7 mouse cellular contexts compared by ENCODE assay signal in genomic region chr19:28963113-28963512, GRCm38 (mm10). TPM values are rescaled to one million over a fixed set of nuclear protein-coding genes. Genes with fewer than 3 reads are reported as not detected.
DNase-seq lines count a peak whose midpoint lies in the region; ATAC-seq lines count a peak whose summit lies in the region.

No protein-coding gene starts in this region.

- no peak for ATAC-seq in liver, embryonic 11.5 days (replicated peaks; ENCODE audit: low FRiP score)
- ATAC-seq in neural tube, embryonic 13.5 days (ENCODE audit: low read depth): no peak

- DNase-seq in liver, embryonic 11.5 days (ENCODE audit: low spot score): no peak
- no peak for DNase-seq in liver
- DNase-seq in forebrain, embryonic 10.5 days (ENCODE audit: extremely low spot score, low spot score): no peak
- DNase-seq in left cerebral cortex, postnatal 14 days (ENCODE audit: low spot score in 2 of 2): peak; percentile 56 to 83
- DNase-seq in c-Kit-positive CD71-positive TER-119-positive erythroid progenitor cells, embryonic 14.5 days (ENCODE audit: low spot score): no peak
- DNase-seq in embryo, embryonic 9.5 days (ENCODE audit: extremely low spot score): no peak

- H3K27me3 ChIP-seq in liver, embryonic 11.5 days (replicated peaks; ENCODE audit: control insufficient read depth, insufficient read depth, low read length): no peaks in the 10 kb centered on the region
- peaks cover 49% of the 10 kb centered on the region for H3K27me3 ChIP-seq in forebrain, embryonic 10.5 days (ENCODE audit: poor library complexity, severe bottlenecking)
- no peaks in the 10 kb centered on the region for H3K27me3 ChIP-seq in neural tube, embryonic 13.5 days

- H3K9me3 ChIP-seq in liver, embryonic 11.5 days (ENCODE audit: control insufficient read depth, low read length): no peaks in the 10 kb centered on the region
- H3K9me3 ChIP-seq in forebrain, embryonic 10.5 days: no peaks in the 10 kb centered on the region
- H3K9me3 ChIP-seq in neural tube, embryonic 13.5 days: no peaks in the 10 kb centered on the region

- no peak overlapping the region for H3K9ac ChIP-seq in liver, embryonic 11.5 days (ENCODE audit: low read depth, low read length)
- H3K9ac ChIP-seq in neural tube, embryonic 13.5 days: peak overlapping the region; percentile 92

- 52% methylated on average over 3 of the region's 3 CpGs for WGBS in liver, embryonic 11.5 days
- 58% methylated on average over 3 of the region's 3 CpGs for WGBS in forebrain, embryonic 10.5 days
- WGBS in neural tube, embryonic 13.5 days: 35% methylated on average over 3 of the region's 3 CpGs

- H3K4me2 ChIP-seq in liver, embryonic 11.5 days: peak overlapping the region; percentile 97; the same call in 1 of the 2 replicates
- H3K4me2 ChIP-seq in neural tube, embryonic 13.5 days: peak overlapping the region; percentile 82

- no peak overlapping the region for H3K27ac ChIP-seq in liver, embryonic 11.5 days (ENCODE audit: low read depth, low read length)
- no peak overlapping the region for H3K27ac ChIP-seq in forebrain, embryonic 10.5 days
- 0 out of 2 replicates have a peak overlapping the region, but pooled peaks have one; percentile 87 for H3K27ac ChIP-seq in neural tube, embryonic 13.5 days (replicated peaks)

- no peaks in the 10 kb centered on the region for H3K36me3 ChIP-seq in liver, embryonic 11.5 days (ENCODE audit: control insufficient read depth, insufficient read depth, low read length)
- H3K36me3 ChIP-seq in forebrain, embryonic 10.5 days (replicated peaks): no peaks in the 10 kb centered on the region
- H3K36me3 ChIP-seq in neural tube, embryonic 13.5 days: no peaks in the 10 kb centered on the region

- intact Hi-C loops in left cerebral cortex, postnatal 14 days (cut with DNase I): no loop called here

- no peak overlapping the region for H3K4me3 ChIP-seq in liver, embryonic 11.5 days (ENCODE audit: low read depth, low read length)
- H3K4me3 ChIP-seq in forebrain, embryonic 10.5 days: peak overlapping the region; percentile 90
- H3K4me3 ChIP-seq in neural tube, embryonic 13.5 days: peak overlapping the region; percentile 84

- peaks cover 7% of the 10 kb centered on the region for H3K4me1 ChIP-seq in liver, embryonic 11.5 days (replicated peaks; ENCODE audit: control insufficient read depth, insufficient read depth, low read length)
- peaks cover 22% of the 10 kb centered on the region for H3K4me1 ChIP-seq in forebrain, embryonic 10.5 days
- H3K4me1 ChIP-seq in neural tube, embryonic 13.5 days (replicated peaks): peaks cover 33% of the 10 kb centered on the region

RNA-seq across cellular contexts. Expression of gene Plpp6, which starts 0.6 kb away (rescaled TPM):
- polyA plus RNA-seq in liver, embryonic 11.5 days (2014; fragmentation: Nextera tagmentation; extraction: Ambion mirVana): 3.8 and 5.0 TPM in 2 replicates
- polyA plus RNA-seq in forebrain, embryonic 10.5 days (2016; fragmentation: Nextera tagmentation; extraction: Ambion mirVana): 3.0 and 3.4 TPM in 2 replicates
- 10 to 100 TPM; 43.9 to 44.5 TPM for total RNA-seq in left cerebral cortex, postnatal 14 days (2021)
- 11.0 and 12.0 TPM in 2 replicates for polyA plus RNA-seq in neural tube, embryonic 13.5 days (2015; fragmentation: Nextera tagmentation; extraction: Ambion mirVana)

RNA-seq across cellular contexts. Expression of gene 4430402I18Rik, which starts 4.5 kb away (rescaled TPM):
- 0.70 and 1.2 TPM in 2 replicates for polyA plus RNA-seq in liver, embryonic 11.5 days (2014; fragmentation: Nextera tagmentation; extraction: Ambion mirVana)
- polyA plus RNA-seq in forebrain, embryonic 10.5 days (2016; fragmentation: Nextera tagmentation; extraction: Ambion mirVana): 0.25 and 0.46 TPM in 2 replicates
- 1 to 10 TPM; 4.7 to 6.7 TPM for total RNA-seq in left cerebral cortex, postnatal 14 days (2021)
- 0.80 and 1.1 TPM in 2 replicates for polyA plus RNA-seq in neural tube, embryonic 13.5 days (2015; fragmentation: Nextera tagmentation; extraction: Ambion mirVana)

RNA-seq across cellular contexts. Expression of gene Cdc37l1, which starts 27.0 kb away (rescaled TPM):
- polyA plus RNA-seq in liver, embryonic 11.5 days (2014; fragmentation: Nextera tagmentation; extraction: Ambion mirVana): 27.9 and 29.6 TPM in 2 replicates
- polyA plus RNA-seq in forebrain, embryonic 10.5 days (2016; fragmentation: Nextera tagmentation; extraction: Ambion mirVana): 37.2 and 37.6 TPM in 2 replicates
- total RNA-seq in left cerebral cortex, postnatal 14 days (2021): 10 to 100 TPM; 81.8 to 83.5 TPM
- polyA plus RNA-seq in neural tube, embryonic 13.5 days (2015; fragmentation: Nextera tagmentation; extraction: Ambion mirVana): 47.2 and 49.7 TPM in 2 replicates

Comparison
In these comparisons a context has a peak if more than half of its experiments do, and no peak if none do; other contexts are left out.
1. DNase-seq: peak in left cerebral cortex, postnatal 14 days (2 of 2); none in liver, embryonic 11.5 days (single experiment), liver (single experiment), forebrain, embryonic 10.5 days (single experiment), c-Kit-positive CD71-positive TER-119-positive erythroid progenitor cells, embryonic 14.5 days (single experiment) and embryo, embryonic 9.5 days (single experiment).